13 mouse cellular contexts compared by ENCODE assay signal in the genomic region with DNA sequence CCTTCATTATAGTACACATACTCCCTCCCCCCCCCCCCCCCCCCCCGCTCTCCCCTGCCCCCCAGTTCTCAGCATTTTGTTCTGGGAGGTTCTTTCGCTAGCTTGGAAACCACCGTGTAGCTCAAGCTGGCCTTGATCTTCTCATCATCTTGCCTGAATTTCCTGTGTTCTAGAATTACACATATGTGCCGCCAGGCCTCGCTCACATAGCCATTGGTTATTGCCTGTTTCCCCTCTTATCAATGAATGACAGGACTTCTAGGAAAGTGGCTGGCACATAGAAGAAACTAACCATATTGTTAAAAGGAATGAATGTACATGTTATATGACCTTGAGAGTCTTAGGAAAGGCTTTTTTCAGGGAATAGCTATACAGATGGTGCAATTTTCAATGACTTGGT.
"Had no signal": no experiment of that assay in that cellular context is flagged by ENCODE, and none has a peak within 500 bp of the region (broad histone marks: within the 10 kb centered on the region; RNA-seq: fewer than 3 reads in every experiment).

No protein-coding gene starts in this region.

- DNase-seq: liver, embryonic 13.5 days; liver, postnatal 0 days; lung, adult 2 months; lung, postnatal 14 days; lung, postnatal 36 days; right cerebral cortex, postnatal 25 days; right cerebral cortex, postnatal 4 days; spleen, adult 18-20 months; thymus, adult 18-20 months; thymus, postnatal 25 days had no signal

- ATAC-seq: liver, postnatal 0 days; lung, postnatal 0 days; midbrain, embryonic 13.5 days; midbrain, embryonic 15.5 days had no signal
